Mouse (Mus musculus): ENCODE data around the gene Nelfa. TPM values are rescaled to one million over a fixed set of nuclear protein-coding genes. Genes with fewer than 3 reads are reported as not detected.
"Not testable (repeated sequence)": the region's sequence is repeated elsewhere in the genome, so short reads cannot be mapped to it uniquely, and the experiment has no call there.

Nelfa gene
- polyA plus RNA-seq, 1 experiment from 2014 or later = 54.9 TPM

- H3K36me3 ChIP-seq; H3K4me1 ChIP-seq; ATAC-seq (ENCODE audit: insufficient number of reproducible peaks, low FRiP score, low TSS enrichment, low read depth); H3K27ac ChIP-seq (replicated peaks); H3K4me3 ChIP-seq (replicated peaks); H3K27me3 ChIP-seq; H3K9ac ChIP-seq; H3K4me2 ChIP-seq (replicated peaks): not testable (repeated sequence)
- 82% methylated on average over 16 of the region's 16 CpGs for WGBS
- H3K9me3 ChIP-seq (replicated peaks) = peaks cover 14% of the 10 kb centered on the region
These were observed 10.8 kb upstream of the Nelfa start for GRCm38 (mm10) chr5:33947035-33947434.

DNA sequence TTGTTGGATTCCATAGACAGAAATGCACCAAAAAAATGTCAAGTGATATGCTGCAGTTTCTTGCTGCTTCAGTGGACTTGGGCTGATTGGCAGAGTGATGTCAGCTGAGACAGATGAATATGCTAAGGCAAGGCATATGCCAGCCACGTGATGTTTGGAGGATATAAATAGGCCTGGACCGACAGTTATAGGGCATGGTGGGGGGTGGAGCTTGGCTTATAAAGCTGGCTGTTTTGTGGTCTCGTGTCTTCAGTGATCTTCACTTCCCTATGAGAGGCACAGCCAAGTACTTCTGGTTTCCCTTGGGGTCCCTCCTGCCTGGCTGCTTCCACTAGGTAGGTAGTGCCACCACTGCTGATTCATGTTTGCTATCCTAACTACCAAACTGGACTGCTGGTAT, 2.2 kb upstream of the Nelfa start:
- Histone ChIP-seq H3K27me3 (no peaks in the 10 kb centered on the region), H3K27ac (replicated peaks) (no peak overlapping the region), H3K4me1 (peaks cover 22% of the 10 kb centered on the region), H3K4me2 (replicated peaks) (no peak overlapping the region), H3K9me3 (replicated peaks) (no peaks in the 10 kb centered on the region), H3K4me3 (replicated peaks) (no peak overlapping the region), H3K36me3 (0 out of 2 replicates have a peak, but pooled peaks cover 4% of the 10 kb centered on the region), H3K9ac (no peak overlapping the region)
- ATAC-seq (ENCODE audit: insufficient number of reproducible peaks, low FRiP score, low TSS enrichment, low read depth) = no peak
- WGBS = 61% methylated on average over 3 of the region's 3 CpGs

- no peak for ATAC-seq (ENCODE audit: insufficient number of reproducible peaks, low FRiP score, low TSS enrichment, low read depth)
- H3K27ac ChIP-seq (replicated peaks) = no peak overlapping the region
- peaks cover 22% of the 10 kb centered on the region for H3K4me1 ChIP-seq
- no peak overlapping the region for H3K9ac ChIP-seq
- 100% methylated on average over 2 of the region's 2 CpGs for WGBS
- H3K4me2 ChIP-seq (replicated peaks) = peak overlapping the region; percentile 77
- no peaks in the 10 kb centered on the region for H3K27me3 ChIP-seq
- 0 out of 2 replicates have a peak, but pooled peaks cover 4% of the 10 kb centered on the region for H3K36me3 ChIP-seq
- H3K4me3 ChIP-seq (replicated peaks) = peak overlapping the region; percentile 95
- H3K9me3 ChIP-seq (replicated peaks) = no peaks in the 10 kb centered on the region
These were observed 1.0 kb upstream of the Nelfa start for GRCm38 (mm10) chr5:33937230-33937629.

GRCm38 (mm10) chr5:33935700-33936111, 507 bp downstream of the Nelfa start:
- Histone ChIP-seq H3K27me3 (no peaks in the 10 kb centered on the region), H3K4me1 (peaks cover 22% of the 10 kb centered on the region), H3K27ac (replicated peaks) (peak overlapping the region; percentile 94), H3K4me2 (replicated peaks) (peak overlapping the region; percentile 51), H3K9me3 (replicated peaks) (no peaks in the 10 kb centered on the region), H3K9ac (peak overlapping the region; percentile 93), H3K4me3 (replicated peaks) (peak overlapping the region; percentile 95), H3K36me3 (0 out of 2 replicates have a peak, but pooled peaks cover 4% of the 10 kb centered on the region)
- WGBS = under 1% methylated on average over 39 of the region's 39 CpGs
- ATAC-seq (ENCODE audit: insufficient number of reproducible peaks, low FRiP score, low TSS enrichment, low read depth) = peak; percentile 71

GRCm38 (mm10) chr5:33934877-33935276, 1.3 kb downstream of the Nelfa start:
- Histone ChIP-seq H3K36me3 (peaks cover 10% of the 10 kb centered on the region), H3K4me3 (replicated peaks) (peak overlapping the region; percentile 95), H3K9me3 (replicated peaks) (no peaks in the 10 kb centered on the region), H3K4me1 (peaks cover 22% of the 10 kb centered on the region), H3K27ac (replicated peaks) (no peak overlapping the region), H3K4me2 (replicated peaks) (peak overlapping the region; percentile 51), H3K27me3 (no peaks in the 10 kb centered on the region), H3K9ac (no peak overlapping the region)
- ATAC-seq (ENCODE audit: insufficient number of reproducible peaks, low FRiP score, low TSS enrichment, low read depth) = no peak
- WGBS = 68% methylated on average over 7 of the region's 7 CpGs

GRCm38 (mm10) chr5:33934081-33934480, 2.1 kb downstream of the Nelfa start:
- Histone ChIP-seq H3K27me3 (no peaks in the 10 kb centered on the region), H3K4me2 (replicated peaks) (no peak overlapping the region; the same call in 1 of the 2 replicates)
- ATAC-seq (ENCODE audit: insufficient number of reproducible peaks, low FRiP score, low TSS enrichment, low read depth) = no peak

DNA sequence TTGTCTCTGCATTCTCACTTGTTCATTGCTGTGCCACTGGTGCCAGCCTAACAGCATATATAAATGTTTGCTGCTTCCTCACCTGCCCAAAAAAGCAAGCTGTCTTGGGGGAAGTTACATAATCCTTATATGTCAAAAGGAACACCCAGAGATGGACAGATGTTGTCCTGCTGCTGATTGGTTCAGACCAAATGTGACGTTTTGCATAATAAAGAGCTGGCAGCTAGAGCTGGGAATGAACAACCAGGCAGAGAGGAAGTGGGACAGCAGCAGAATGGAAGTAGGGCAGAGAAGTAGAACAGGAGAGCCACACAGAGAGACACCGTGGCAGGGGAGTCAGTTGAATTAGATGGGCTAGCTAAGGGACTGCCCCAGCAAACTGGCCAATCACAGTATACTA, 3.8 kb downstream of the Nelfa start:
- Histone ChIP-seq H3K36me3 (peaks cover 24% of the 10 kb centered on the region), H3K9ac (no peak overlapping the region), H3K4me1 (peaks cover 21% of the 10 kb centered on the region), H3K4me2 (replicated peaks) (no peak overlapping the region), H3K27ac (replicated peaks) (no peak overlapping the region), H3K27me3 (no peaks in the 10 kb centered on the region), H3K4me3 (replicated peaks) (no peak overlapping the region), H3K9me3 (replicated peaks) (no peaks in the 10 kb centered on the region)
- ATAC-seq (ENCODE audit: insufficient number of reproducible peaks, low FRiP score, low TSS enrichment, low read depth) = no peak
- WGBS = 79% methylated on average over 2 of the region's 2 CpGs

More at GRCm38 (mm10) chr5:33934081-33934480, 2.1 kb downstream of the Nelfa start:
- 74% methylated on average over 2 of the region's 2 CpGs for WGBS
- no peak overlapping the region for H3K27ac ChIP-seq (replicated peaks)
- no peak overlapping the region for H3K9ac ChIP-seq
- no peaks in the 10 kb centered on the region for H3K9me3 ChIP-seq (replicated peaks)
- peaks cover 17% of the 10 kb centered on the region for H3K36me3 ChIP-seq
- 0 out of 2 replicates have a peak overlapping the region, but pooled peaks have one; percentile 9 for H3K4me3 ChIP-seq (replicated peaks)
- H3K4me1 ChIP-seq = peaks cover 22% of the 10 kb centered on the region

DNA sequence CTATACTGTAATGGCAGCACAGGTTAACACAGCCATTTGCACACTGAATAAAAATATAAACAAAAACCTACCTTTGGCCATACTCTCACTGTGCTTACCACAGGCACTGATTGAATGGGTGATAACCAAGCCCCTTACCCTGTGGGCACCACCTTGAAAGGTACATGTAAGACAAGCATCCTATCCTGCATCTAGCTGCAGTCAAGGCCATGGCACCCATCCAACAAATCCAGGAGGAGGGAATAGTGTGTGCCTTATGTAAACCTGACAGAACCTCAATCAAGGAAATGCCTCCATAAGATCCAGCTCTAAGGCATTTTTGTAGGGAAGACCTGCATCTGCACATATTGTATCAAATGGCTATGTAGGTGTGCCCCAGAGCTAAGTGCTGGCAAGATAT, 10.0 kb downstream of the Nelfa start:
- Histone ChIP-seq H3K4me3 (replicated peaks) (no peak overlapping the region), H3K4me2 (replicated peaks) (no peak overlapping the region), H3K4me1 (no peaks in the 10 kb centered on the region), H3K36me3 (peaks cover 44% of the 10 kb centered on the region), H3K9me3 (replicated peaks) (no peaks in the 10 kb centered on the region), H3K27ac (replicated peaks) (no peak overlapping the region), H3K9ac (no peak overlapping the region), H3K27me3 (no peaks in the 10 kb centered on the region)
- ATAC-seq (ENCODE audit: insufficient number of reproducible peaks, low FRiP score, low TSS enrichment, low read depth) = no peak

DNA sequence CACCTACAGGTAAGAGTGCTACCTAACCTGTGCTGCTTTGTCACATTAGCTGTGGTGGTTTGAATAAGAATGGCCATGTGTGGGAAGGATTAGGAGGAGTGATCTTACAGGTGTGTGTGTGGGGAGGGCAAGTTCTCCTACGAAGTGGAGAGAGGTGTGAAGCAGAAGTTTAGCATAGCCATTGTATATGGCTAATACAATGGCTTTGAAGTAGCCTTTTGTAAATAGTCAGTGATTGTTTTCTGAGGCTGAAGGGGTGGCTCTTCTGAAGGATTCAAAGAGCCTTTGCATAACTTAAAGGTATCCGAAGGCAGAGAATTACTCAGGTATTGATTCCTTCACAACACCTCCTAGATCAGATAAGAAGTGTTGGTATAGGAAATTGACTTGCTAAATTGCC, 13.6 kb downstream of the Nelfa start:
- Histone ChIP-seq H3K4me2 (replicated peaks) (no peak overlapping the region), H3K4me1 (no peaks in the 10 kb centered on the region), H3K9ac (no peak overlapping the region), H3K27me3 (no peaks in the 10 kb centered on the region), H3K36me3 (peaks cover 50% of the 10 kb centered on the region), H3K27ac (replicated peaks) (no peak overlapping the region), H3K4me3 (replicated peaks) (no peak overlapping the region), H3K9me3 (replicated peaks) (no peaks in the 10 kb centered on the region)
- WGBS = 49% methylated on average over 2 of the region's 2 CpGs
- ATAC-seq (ENCODE audit: insufficient number of reproducible peaks, low FRiP score, low TSS enrichment, low read depth) = no peak

DNA sequence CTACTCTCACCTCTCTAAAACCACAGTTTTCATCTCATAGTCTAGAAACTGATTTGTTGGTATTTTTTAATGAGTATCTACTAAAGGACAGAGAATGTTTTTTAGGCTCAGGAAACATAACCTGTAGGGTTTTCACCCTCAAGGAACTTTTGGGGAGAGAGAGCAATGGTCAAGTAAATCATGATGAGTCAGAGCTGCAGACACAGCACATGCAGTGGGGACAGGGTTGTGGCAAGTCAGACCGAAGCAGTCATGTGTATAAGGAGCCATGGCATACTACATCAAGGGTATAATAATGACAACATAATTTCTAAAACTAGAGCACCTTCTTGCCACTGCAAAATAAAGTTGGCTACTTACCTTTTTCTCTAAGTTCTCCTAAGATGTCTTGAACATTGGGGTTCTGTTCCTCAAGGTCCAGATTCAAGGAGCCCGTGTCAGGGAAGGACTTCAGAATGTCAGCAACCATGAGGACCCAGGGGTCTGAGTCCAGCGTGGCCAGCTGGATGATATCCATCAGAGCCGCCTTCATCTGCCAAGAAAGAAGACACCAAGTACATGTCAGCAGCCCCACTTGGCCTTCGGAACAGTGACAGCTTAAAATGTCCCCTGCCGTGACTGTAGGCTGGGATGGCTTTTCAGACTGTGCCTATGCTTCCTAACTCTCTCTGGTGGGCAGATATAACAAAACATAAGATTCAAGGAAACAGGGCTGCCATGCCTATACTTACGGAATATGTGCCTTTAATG, 14.6 kb downstream of the Nelfa start:
- Histone ChIP-seq H3K9me3 (replicated peaks) (no peaks in the 10 kb centered on the region), H3K27me3 (no peaks in the 10 kb centered on the region), H3K4me1 (no peaks in the 10 kb centered on the region), H3K36me3 (peaks cover 49% of the 10 kb centered on the region), H3K4me2 (replicated peaks) (no peak overlapping the region), H3K4me3 (replicated peaks) (no peak overlapping the region), H3K9ac (no peak overlapping the region), H3K27ac (replicated peaks) (no peak overlapping the region)
- no peak for ATAC-seq (ENCODE audit: insufficient number of reproducible peaks, low FRiP score, low TSS enrichment, low read depth)
- 83% methylated on average over 7 of the region's 7 CpGs for WGBS

- Histone ChIP-seq H3K4me2 (replicated peaks) (no peak overlapping the region), H3K9ac (no peak overlapping the region), H3K27me3 (no peaks in the 10 kb centered on the region), H3K4me1 (no peaks in the 10 kb centered on the region), H3K4me3 (replicated peaks) (no peak overlapping the region), H3K9me3 (replicated peaks) (no peaks in the 10 kb centered on the region), H3K27ac (replicated peaks) (no peak overlapping the region), H3K36me3 (peaks cover 49% of the 10 kb centered on the region)
- ATAC-seq (ENCODE audit: insufficient number of reproducible peaks, low FRiP score, low TSS enrichment, low read depth) = no peak
- 81% methylated on average over 4 of the region's 4 CpGs for WGBS
These were observed 15.3 kb downstream of the Nelfa start for GRCm38 (mm10) chr5:33920924-33921323.

- Histone ChIP-seq H3K27me3 (no peaks in the 10 kb centered on the region), H3K27ac (replicated peaks) (no peak overlapping the region), H3K4me1 (no peaks in the 10 kb centered on the region), H3K36me3 (peaks cover 55% of the 10 kb centered on the region), H3K9me3 (replicated peaks) (no peaks in the 10 kb centered on the region), H3K9ac (no peak overlapping the region), H3K4me3 (replicated peaks) (no peak overlapping the region), H3K4me2 (replicated peaks) (no peak overlapping the region)
- ATAC-seq (ENCODE audit: insufficient number of reproducible peaks, low FRiP score, low TSS enrichment, low read depth) = no peak
- 93% methylated on average over 2 of the region's 2 CpGs for WGBS
These were observed 16.2 kb downstream of the Nelfa start for GRCm38 (mm10) chr5:33920037-33920436.

All from embryonic facial prominence, embryonic 15.5 days (tissue).